Mouse (Mus musculus) ES-CJ7 (cell line): ENCODE data around the gene Cdh5.

Source experiments
- DNase-seq: peaks from one replicate; pipeline ENCODE4 v3.0.0; 2011; ENCODE audit warnings: low read depth, low spot score

Gene Cdh5

GRCm38 (mm10) chr8:104190777-104191468 lies 89.5 kb downstream of the Cdh5 start:
- no peak for DNase-seq

GRCm38 (mm10) chr8:104191496-104191895 lies 90.1 kb downstream of the Cdh5 start:
- DNase-seq, result no peak
